Mouse (Mus musculus): Measurements from ENCODE around the gene Adprh. TPM values are rescaled to one million over a fixed set of nuclear protein-coding genes. Genes with fewer than 3 reads are reported as not detected.
"Not testable (repeated sequence)": the region's sequence is repeated elsewhere in the genome, so short reads cannot be mapped to it uniquely, and the experiment has no call there.

Gene Adprh
- total and polyA plus RNA-seq, 2 experiments, result 1.9 to 8.0 TPM

GRCm38 (mm10) chr16:38482780-38483562 lies 30.5 kb upstream of the Adprh start:
- H3K9ac ChIP-seq (ENCODE audit: low read depth, low read length), result no peak overlapping the region; the same call in 1 of the 2 replicates
- DNase-seq (ENCODE audit: extremely low read depth, low read depth, low spot score), result peak; percentile 47

GRCm38 (mm10) chr16:38481327-38481726 lies 28.8 kb upstream of the Adprh start:
- WGBS, result 77% methylated on average over 4 of the region's 4 CpGs
- Histone ChIP-seq H3K4me1 (ENCODE audit: control insufficient read depth, insufficient read depth, low read length) (peaks cover 4% of the 10 kb centered on the region; the same call in 1 of the 2 replicates), H3K27me3 (ENCODE audit: control insufficient read depth, insufficient read depth, low read length) (peaks cover 3% of the 10 kb centered on the region; the same call in 1 of the 2 replicates), H3K4me3 (ENCODE audit: insufficient read depth, low read depth, low read length) (no peak overlapping the region), H3K79me2 (ENCODE audit: control insufficient read depth, insufficient read depth, low read length) (no peaks in the 10 kb centered on the region), H3K9ac (ENCODE audit: low read depth, low read length) (no peak overlapping the region), H3K27ac (replicated peaks; ENCODE audit: insufficient read depth, low read depth, low read length) (no peak overlapping the region), H3K36me3 (ENCODE audit: control insufficient read depth, insufficient read depth, low read length) (no peaks in the 10 kb centered on the region)
- DNase-seq (ENCODE audit: extremely low read depth, low read depth, low spot score), result no peak
- TF ChIP-seq POLR2A (IDR thresholded peaks at IDR 0.05; ENCODE audit: extremely low read depth, insufficient read depth, low read length) (no peak), CTCF (IDR thresholded peaks at IDR 0.05; ENCODE audit: low read depth, low read length) (no peak)

More at GRCm38 (mm10) chr16:38482780-38483562, 30.5 kb upstream of the Adprh start:
- Histone ChIP-seq H3K27me3 (ENCODE audit: control insufficient read depth, insufficient read depth, low read length) (peaks cover 3% of the 10 kb centered on the region; the same call in 1 of the 2 replicates), H3K27ac (replicated peaks; ENCODE audit: insufficient read depth, low read depth, low read length) (no peak overlapping the region), H3K79me2 (ENCODE audit: control insufficient read depth, insufficient read depth, low read length) (no peaks in the 10 kb centered on the region), H3K4me1 (ENCODE audit: control insufficient read depth, insufficient read depth, low read length) (0 out of 2 replicates have a peak, but pooled peaks cover 3% of the 10 kb centered on the region), H3K36me3 (ENCODE audit: control insufficient read depth, insufficient read depth, low read length) (no peaks in the 10 kb centered on the region), H3K4me3 (ENCODE audit: insufficient read depth, low read depth, low read length) (peak overlapping the region; percentile 39)
- no peak for TF ChIP-seq POLR2A (IDR thresholded peaks at IDR 0.05; ENCODE audit: extremely low read depth, insufficient read depth, low read length)
- peak; percentile 16; the same call in 1 of the 2 replicates for TF ChIP-seq CTCF (IDR thresholded peaks at IDR 0.05; ENCODE audit: low read depth, low read length)
- 20% methylated on average over 32 of the region's 32 CpGs for WGBS

- H3K36me3 ChIP-seq (ENCODE audit: control insufficient read depth, insufficient read depth, low read length), result no peaks in the 10 kb centered on the region
- H3K4me1 ChIP-seq (ENCODE audit: control insufficient read depth, insufficient read depth, low read length), result peaks cover 6% of the 10 kb centered on the region
Observed at GRCm38 (mm10) chr16:38478296-38478695, 25.8 kb upstream of the Adprh start.

GRCm38 (mm10) chr16:38477241-38477608 lies 24.7 kb upstream of the Adprh start:
- not testable (repeated sequence) for H3K4me3 ChIP-seq (ENCODE audit: insufficient read depth, low read depth, low read length); H3K9ac ChIP-seq (ENCODE audit: low read depth, low read length); H3K27ac ChIP-seq (replicated peaks; ENCODE audit: insufficient read depth, low read depth, low read length); H3K27me3 ChIP-seq (ENCODE audit: control insufficient read depth, insufficient read depth, low read length); H3K79me2 ChIP-seq (ENCODE audit: control insufficient read depth, insufficient read depth, low read length); H3K36me3 ChIP-seq (ENCODE audit: control insufficient read depth, insufficient read depth, low read length); DNase-seq (ENCODE audit: extremely low read depth, low read depth, low spot score); H3K4me1 ChIP-seq (ENCODE audit: control insufficient read depth, insufficient read depth, low read length)
- WGBS, result 65% methylated on average over 14 of the region's 14 CpGs

More at GRCm38 (mm10) chr16:38478296-38478695, 25.8 kb upstream of the Adprh start:
- DNase-seq (ENCODE audit: extremely low read depth, low read depth, low spot score), result no peak
- TF ChIP-seq POLR2A (IDR thresholded peaks at IDR 0.05; ENCODE audit: extremely low read depth, insufficient read depth, low read length) (no peak), CTCF (IDR thresholded peaks at IDR 0.05; ENCODE audit: low read depth, low read length) (no peak)
- no peak overlapping the region for H3K4me3 ChIP-seq (ENCODE audit: insufficient read depth, low read depth, low read length)
- H3K79me2 ChIP-seq (ENCODE audit: control insufficient read depth, insufficient read depth, low read length), result no peaks in the 10 kb centered on the region
- 96% methylated on average over 3 of the region's 3 CpGs for WGBS
- H3K9ac ChIP-seq (ENCODE audit: low read depth, low read length), result no peak overlapping the region
- peaks cover 2% of the 10 kb centered on the region; the same call in 1 of the 2 replicates for H3K27me3 ChIP-seq (ENCODE audit: control insufficient read depth, insufficient read depth, low read length)
- H3K27ac ChIP-seq (replicated peaks; ENCODE audit: insufficient read depth, low read depth, low read length), result no peak overlapping the region

- WGBS, result 9% methylated on average over 34 of the region's 34 CpGs
- DNase-seq (ENCODE audit: extremely low read depth, low read depth, low spot score), result no peak
- Histone ChIP-seq H3K36me3 (ENCODE audit: control insufficient read depth, insufficient read depth, low read length) (no peaks in the 10 kb centered on the region), H3K27ac (replicated peaks; ENCODE audit: insufficient read depth, low read depth, low read length) (no peak overlapping the region), H3K27me3 (ENCODE audit: control insufficient read depth, insufficient read depth, low read length) (no peaks in the 10 kb centered on the region), H3K79me2 (ENCODE audit: control insufficient read depth, insufficient read depth, low read length) (no peaks in the 10 kb centered on the region), H3K4me3 (ENCODE audit: insufficient read depth, low read depth, low read length) (peak overlapping the region; percentile 48), H3K4me1 (ENCODE audit: control insufficient read depth, insufficient read depth, low read length) (peaks cover 3% of the 10 kb centered on the region), H3K9ac (ENCODE audit: low read depth, low read length) (peak overlapping the region; percentile 17)
- TF ChIP-seq POLR2A (IDR thresholded peaks at IDR 0.05; ENCODE audit: extremely low read depth, insufficient read depth, low read length), result no peak
- no peak for TF ChIP-seq CTCF (IDR thresholded peaks at IDR 0.05; ENCODE audit: low read depth, low read length)
Observed at GRCm38 (mm10) chr16:38476312-38477240, 24.1 kb upstream of the Adprh start.

All from liver, adult 2 months (tissue).